Mouse (Mus musculus) limb, embryonic 14.5 days (tissue): ENCODE data around the gene Gm8251. TPM values are rescaled to one million over a fixed set of nuclear protein-coding genes. Genes with fewer than 3 reads are reported as not detected.
"Not testable (repeated sequence)": the region's sequence is repeated elsewhere in the genome, so short reads cannot be mapped to it uniquely, and the experiment has no call there.

ENCODE experiments used
- ATAC-seq: fragments of 200-750 bp; cut with Nextera tagmentation; 2 replicates; pipeline ENCODE4 v1.8.0; 2017; ENCODE audit warnings: low read depth, moderate number of reproducible peaks, moderate TSS enrichment; ENCODE audit not compliant: low FRiP score
- DNase-seq: peaks from one replicate; pipeline ENCODE4 v3.0.0-alpha.2; 2015; ENCODE audit warnings: low spot score
- H3K27ac ChIP-seq: fragments of 300-500 bp; sonication (generic); replicated peaks from 2 replicates; pipeline ENCODE4 v1.5.1; 2014; ENCODE audit warnings: low read depth, mild to moderate bottlenecking, low read length, moderate library complexity, mixed read lengths
- H3K27me3 ChIP-seq: fragments of 300-500 bp; sonication (generic); 2 replicates; pipeline ENCODE4 v1.6.1; 2014; ENCODE audit warnings: low read length, mixed read lengths; ENCODE audit not compliant: control insufficient read depth, insufficient read depth
- H3K36me3 ChIP-seq: fragments of 300-500 bp; sonication (generic); 2 replicates; pipeline ENCODE4 v1.6.1; 2014; ENCODE audit warnings: mild to moderate bottlenecking, low read length, moderate library complexity, mixed read lengths; ENCODE audit not compliant: control insufficient read depth, insufficient read depth
- H3K4me1 ChIP-seq: fragments of 300-500 bp; sonication (generic); 2 replicates; pipeline ENCODE4 v1.6.1; 2014; ENCODE audit warnings: antibody characterized with exemption, low read length, mixed read lengths; ENCODE audit not compliant: control insufficient read depth, insufficient read depth
- H3K4me2 ChIP-seq: fragments of 300-500 bp; sonication (generic); replicated peaks from 2 replicates; pipeline ENCODE4 v1.6.1; 2014; ENCODE audit warnings: low read depth, mild to moderate bottlenecking, low read length, moderate library complexity; ENCODE audit not compliant: severe bottlenecking
- H3K4me3 ChIP-seq: fragments of 300-500 bp; sonication (generic); replicated peaks from 2 replicates; pipeline ENCODE4 v1.5.1; 2014; ENCODE audit warnings: low read length
- H3K9ac ChIP-seq: fragments of 300-500 bp; sonication (generic); 2 replicates; pipeline ENCODE4 v1.6.1; 2014; ENCODE audit warnings: mild to moderate bottlenecking, low read depth, low read length, moderate library complexity; ENCODE audit not compliant: severe bottlenecking
- H3K9me3 ChIP-seq: fragments of 300-500 bp; sonication (generic); 2 replicates; pipeline ENCODE4 v1.6.1; 2016; ENCODE audit warnings: low read length; ENCODE audit not compliant: control insufficient read depth
- POLR2A ChIP-seq: fragments of 200-500 bp; IDR thresholded peaks from 2 replicates; pipeline ENCODE4 v1.8.0; 2012; ENCODE audit warnings: inconsistent platforms, mild to moderate bottlenecking, moderate library complexity, borderline replicate concordance; ENCODE audit not compliant: insufficient read depth, insufficient read length; ENCODE audit errors: extremely low read depth
- WGBS: fragments of 180-500 bp; shearing (Covaris S2); extraction: QIAGEN DNeasy Blood & Tissue Kit; methylation state at CpG from one replicate; pipeline ENCODE4 v1.1.7; 2014; 5-methylcytosine and 5-hydroxymethylcytosine counted together
- polyA plus RNA-seq, 2 experiments: library from polyadenylated mRNA; depleted of rRNA in 1 of 2; stranded (reverse) in 1 of 2; unstranded in 1 of 2; fragments of >200 nt; fragmentation: Nextera tagmentation in 1 of 2; extraction: Ambion mirVana in 1 of 2; gene quantifications; 2 replicates each; pipeline versions ENCODE4 v1.2.1 to v1.2.3; 2012 to 2014

The Gm8251 gene
- polyA plus RNA-seq, 2 experiments: 0.08 to 0.19 TPM

DNA sequence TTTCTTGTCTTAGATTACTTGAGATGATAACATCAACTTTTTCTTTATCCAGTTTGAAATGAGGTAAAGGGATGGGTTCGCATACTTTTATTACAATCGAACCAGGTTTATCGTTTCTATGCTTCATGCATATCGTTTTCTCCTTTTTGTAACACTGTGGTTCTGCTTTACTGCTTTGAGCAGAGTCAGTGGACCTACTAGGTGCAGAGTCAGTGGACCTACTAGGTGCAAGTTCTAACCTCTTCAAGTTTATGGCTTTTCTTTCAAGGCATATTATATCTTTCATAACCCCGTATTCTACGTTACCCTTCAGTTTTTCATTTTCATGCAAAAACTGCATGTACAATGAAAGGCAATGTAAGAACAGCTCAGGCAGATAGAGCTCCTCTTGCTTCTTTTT is 1.7 kb upstream of the Gm8251 start:
- Histone ChIP-seq H3K27ac (no peak overlapping the region), H3K4me2 (no peak overlapping the region), H3K4me3 (no peak overlapping the region), H3K9ac (no peak overlapping the region), H3K36me3 (no peaks in the 10 kb centered on the region), H3K9me3 (no peaks in the 10 kb centered on the region), H3K27me3 (no peaks in the 10 kb centered on the region), H3K4me1 (no peaks in the 10 kb centered on the region)
- 94% methylated on average over 6 of the region's 6 CpGs for WGBS
- ATAC-seq: no peak
- no peak for TF ChIP-seq POLR2A
- no peak for DNase-seq

DNA sequence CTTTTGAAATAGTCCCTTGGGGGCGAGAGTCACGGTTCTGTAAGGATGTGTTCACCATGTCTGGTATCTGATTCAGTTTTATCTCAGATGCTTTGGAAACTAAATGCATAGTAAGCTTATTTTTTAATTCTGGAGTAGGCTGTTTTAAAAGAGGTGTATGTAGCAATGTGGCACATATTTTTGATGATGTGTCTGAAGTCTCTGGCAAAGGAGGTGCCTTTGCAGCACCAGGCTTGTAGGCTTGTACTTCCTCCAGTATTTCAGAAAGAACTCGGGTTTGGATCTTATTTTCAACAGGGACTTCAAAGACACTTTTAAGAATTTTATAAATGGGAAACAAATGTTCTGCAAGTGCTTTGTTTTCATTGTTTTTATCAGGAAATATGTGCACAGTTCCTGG is 3.9 kb downstream of the Gm8251 start:
- WGBS: 68% methylated on average over 3 of the region's 3 CpGs
- Histone ChIP-seq H3K4me1 (no peaks in the 10 kb centered on the region), H3K9me3 (no peaks in the 10 kb centered on the region), H3K4me2 (no peak overlapping the region), H3K27me3 (no peaks in the 10 kb centered on the region), H3K36me3 (no peaks in the 10 kb centered on the region), H3K27ac (no peak overlapping the region), H3K4me3 (no peak overlapping the region), H3K9ac (no peak overlapping the region)
- DNase-seq (no peak), ATAC-seq (no peak)
- no peak for TF ChIP-seq POLR2A

DNA sequence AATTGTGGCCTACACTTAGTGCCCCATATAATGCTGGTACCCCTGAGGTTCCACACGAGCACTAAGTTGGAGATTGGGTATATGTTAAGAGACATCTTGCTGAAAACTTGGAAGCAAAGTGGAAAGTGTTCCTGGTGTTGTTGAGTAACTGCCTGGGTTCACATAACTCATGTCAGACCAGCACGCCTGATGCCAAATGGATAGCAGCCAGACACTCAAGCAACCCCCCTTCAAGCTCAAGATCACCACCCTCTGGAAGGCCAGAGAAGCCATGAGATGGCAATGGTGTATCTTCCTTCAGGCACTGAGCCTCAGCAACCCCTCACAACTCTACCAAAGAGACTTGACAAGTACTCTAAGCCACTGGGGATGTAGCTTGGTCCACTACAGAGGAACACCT is 15.2 kb downstream of the Gm8251 start:
- H3K4me1 ChIP-seq: no peaks in the 10 kb centered on the region
- WGBS: 82% methylated on average over 2 of the region's 2 CpGs
- H3K9me3 ChIP-seq: no peaks in the 10 kb centered on the region
- no peaks in the 10 kb centered on the region for H3K36me3 ChIP-seq
- H3K4me3 ChIP-seq: no peak overlapping the region
- no peak overlapping the region for H3K27ac ChIP-seq
- H3K9ac ChIP-seq: no peak overlapping the region
- no peak for ATAC-seq
- DNase-seq: no peak
- TF ChIP-seq POLR2A: no peak
- H3K27me3 ChIP-seq: no peaks in the 10 kb centered on the region
- H3K4me2 ChIP-seq: no peak overlapping the region

DNA sequence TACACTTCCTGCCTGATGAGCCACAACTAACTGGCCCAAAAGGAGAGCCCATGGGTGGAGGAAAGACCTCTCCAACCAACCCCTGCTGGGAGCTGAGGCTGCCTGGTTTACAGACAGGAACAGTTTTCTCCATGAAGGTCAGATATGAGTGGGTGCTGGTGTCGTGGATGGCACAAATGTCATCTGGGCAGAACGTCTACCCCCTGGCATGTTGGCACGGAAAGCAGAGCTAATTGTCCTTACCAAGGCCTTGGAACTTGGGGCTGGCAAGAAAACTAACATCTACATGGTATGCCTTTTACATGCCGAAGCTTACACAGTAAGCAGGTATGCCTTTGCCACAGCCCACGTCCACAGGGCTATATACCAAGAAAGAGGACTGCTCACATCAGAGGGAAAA is 16.0 kb downstream of the Gm8251 start:
- H3K27me3 ChIP-seq, H3K27ac ChIP-seq: not testable (repeated sequence)
- WGBS: 84% methylated on average over 5 of the region's 5 CpGs

DNA sequence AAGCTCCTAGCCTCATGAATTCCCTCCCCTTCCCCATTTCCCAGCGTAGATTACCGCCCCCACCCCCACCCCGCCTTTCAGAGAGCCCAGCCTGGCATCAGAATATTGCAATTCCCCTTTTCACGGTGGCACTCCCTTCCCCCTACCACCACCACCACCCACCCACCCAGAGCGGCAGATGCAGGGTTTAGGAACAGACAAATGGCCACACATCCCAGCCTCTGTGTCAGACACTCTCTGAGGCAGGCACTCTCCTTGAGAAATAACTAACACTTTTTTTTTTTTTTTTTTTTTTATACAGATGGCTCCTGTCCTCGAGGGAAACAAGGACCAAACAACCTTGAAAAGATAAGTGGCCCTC is 19.2 kb downstream of the Gm8251 start:
- Histone ChIP-seq H3K4me3 (peak overlapping the region; percentile 43), H3K9ac (peak overlapping the region; percentile 67), H3K27ac (no peak overlapping the region), H3K4me1 (no peaks in the 10 kb centered on the region), H3K36me3 (no peaks in the 10 kb centered on the region), H3K4me2 (peak overlapping the region; percentile 62), H3K9me3 (no peaks in the 10 kb centered on the region), H3K27me3 (no peaks in the 10 kb centered on the region)
- no peak for TF ChIP-seq POLR2A
- DNase-seq: no peak
- WGBS: 3% methylated on average over 6 of the region's 6 CpGs
- ATAC-seq: peak; percentile 50

More for the DNA sequence above, 16.0 kb downstream of the Gm8251 start:
- not testable (repeated sequence) for DNase-seq, ATAC-seq, H3K4me1 ChIP-seq, H3K36me3 ChIP-seq, H3K4me2 ChIP-seq, H3K9me3 ChIP-seq, H3K4me3 ChIP-seq, H3K9ac ChIP-seq

DNA sequence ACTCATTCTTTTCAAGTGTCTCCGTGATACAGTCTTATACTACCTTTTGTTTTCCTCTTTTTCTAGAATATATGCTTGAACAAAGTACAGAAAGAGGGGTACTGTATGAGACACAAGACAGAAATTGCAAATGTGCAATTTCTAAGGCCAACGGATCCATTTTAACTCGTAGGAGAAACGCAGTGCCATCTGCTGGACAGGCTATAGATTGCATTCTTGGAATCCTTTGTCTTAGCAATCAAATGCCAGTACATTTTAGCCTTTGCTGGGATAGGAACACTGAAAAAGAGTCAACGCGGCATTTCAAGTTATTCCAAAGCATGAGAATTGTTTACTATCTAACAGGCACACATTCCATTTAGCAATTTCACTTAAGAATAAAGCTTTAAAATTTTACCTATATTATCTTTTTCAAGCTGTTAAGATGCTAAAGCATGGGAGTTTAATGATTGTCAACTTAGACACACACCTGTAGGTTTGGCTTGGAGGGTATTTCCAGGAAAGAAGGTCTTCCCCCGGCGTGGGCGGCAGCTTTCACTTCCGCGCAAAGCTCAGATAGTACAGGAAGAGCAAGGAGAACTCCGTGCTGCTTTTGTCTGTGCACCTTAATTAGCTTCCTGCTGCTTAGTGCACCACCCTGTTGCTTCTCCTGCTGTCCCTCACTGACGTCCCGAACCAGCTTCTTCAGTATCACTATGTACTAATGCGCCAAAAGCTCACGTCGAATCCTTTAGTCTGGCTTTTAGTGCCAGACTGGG is 19.8 kb downstream of the Gm8251 start:
- Histone ChIP-seq H3K27me3 (no peaks in the 10 kb centered on the region), H3K27ac (no peak overlapping the region), H3K9me3 (no peaks in the 10 kb centered on the region), H3K4me1 (no peaks in the 10 kb centered on the region), H3K9ac (peak overlapping the region; percentile 67), H3K36me3 (no peaks in the 10 kb centered on the region), H3K4me3 (peak overlapping the region; percentile 43), H3K4me2 (peak overlapping the region; percentile 62)
- TF ChIP-seq POLR2A: 0 out of 2 replicates have a peak, but pooled peaks have one; percentile 29
- DNase-seq (peak; percentile 89), ATAC-seq (peak; percentile 57)
- 3% methylated on average over 17 of the region's 17 CpGs for WGBS
